Mouse (Mus musculus) stomach, embryonic 16.5 days (tissue): ENCODE results near the gene Klhl21. TPM values are rescaled to one million over a fixed set of nuclear protein-coding genes. Genes with fewer than 3 reads are reported as not detected.
"Not testable (repeated sequence)": the region's sequence is repeated elsewhere in the genome, so short reads cannot be mapped to it uniquely, and the experiment has no call there.

ENCODE experiments used
- ATAC-seq: fragments of 200-750 bp; cut with Nextera tagmentation; 2 replicates; pipeline ENCODE4 v1.8.0; 2017; ENCODE audit warnings: moderate number of reproducible peaks, moderate TSS enrichment; ENCODE audit not compliant: insufficient read depth, low FRiP score
- H3K27ac ChIP-seq: fragments of 300-500 bp; sonication (generic); 2 replicates; pipeline ENCODE4 v1.5.1; 2014; ENCODE audit warnings: low read length
- H3K27me3 ChIP-seq: fragments of 300-500 bp; sonication (generic); 2 replicates; pipeline ENCODE4 v1.6.1; 2014; ENCODE audit warnings: low read length, control low read depth, mixed read lengths; ENCODE audit not compliant: control insufficient read depth, insufficient read depth
- H3K36me3 ChIP-seq: fragments of 300-500 bp; sonication (generic); 2 replicates; pipeline ENCODE4 v1.6.1; 2014; ENCODE audit warnings: low read length; ENCODE audit not compliant: control insufficient read depth, insufficient read depth
- H3K4me1 ChIP-seq: fragments of 300-500 bp; sonication (generic); 2 replicates; pipeline ENCODE4 v1.6.1; 2014; ENCODE audit warnings: low read length, control low read depth, mixed read lengths; ENCODE audit not compliant: control insufficient read depth, insufficient read depth
- H3K4me2 ChIP-seq: fragments of 300-500 bp; sonication (generic); 2 replicates; pipeline ENCODE4 v1.6.1; 2014; ENCODE audit warnings: low read depth, low read length, mixed read lengths
- H3K4me3 ChIP-seq: fragments of 300-500 bp; sonication (generic); replicated peaks from 2 replicates; pipeline ENCODE4 v1.5.1; 2014; ENCODE audit warnings: mild to moderate bottlenecking, low read length
- H3K9ac ChIP-seq: fragments of 300-500 bp; sonication (generic); 2 replicates; pipeline ENCODE4 v1.6.1; 2014; ENCODE audit warnings: low read length
- H3K9me3 ChIP-seq: fragments of 300-500 bp; sonication (generic); replicated peaks from 2 replicates; pipeline ENCODE4 v1.6.1; 2016; ENCODE audit warnings: low read length, control low read depth; ENCODE audit not compliant: control insufficient read depth
- WGBS: fragments of 180-500 bp; shearing (Covaris S2); extraction: QIAGEN DNeasy Blood & Tissue Kit; methylation state at CpG from one replicate; pipeline ENCODE4 v1.1.7; 2014; 5-methylcytosine and 5-hydroxymethylcytosine counted together
- polyA plus RNA-seq: library from polyadenylated mRNA; unstranded; fragments of >200 nt; fragmentation: Nextera tagmentation; extraction: Ambion mirVana; gene quantifications from 2 replicates; pipeline ENCODE4 v1.2.1, GENCODE M21; 2015

Gene Klhl21
- polyA plus RNA-seq, 1 experiment from 2014 or later = 9.9 TPM

- Histone ChIP-seq H3K4me1 (peaks cover 22% of the 10 kb centered on the region), H3K9me3 (no peaks in the 10 kb centered on the region), H3K4me2 (no peak overlapping the region), H3K36me3 (peaks cover 12% of the 10 kb centered on the region), H3K27me3 (no peaks in the 10 kb centered on the region), H3K4me3 (no peak overlapping the region), H3K27ac (no peak overlapping the region), H3K9ac (no peak overlapping the region)
- WGBS = 88% methylated on average over 8 of the region's 8 CpGs
- no peak for ATAC-seq
Observed at GRCm38 (mm10) chr4:152022506-152022905, 13.9 kb downstream of the Klhl21 start.

GRCm38 (mm10) chr4:152024525-152024924 is 15.9 kb downstream of the Klhl21 start:
- ATAC-seq = no peak
- H3K27me3 ChIP-seq = no peaks in the 10 kb centered on the region
- no peak overlapping the region for H3K4me2 ChIP-seq
- peaks cover 22% of the 10 kb centered on the region for H3K4me1 ChIP-seq
- no peak overlapping the region for H3K4me3 ChIP-seq
- peaks cover 12% of the 10 kb centered on the region for H3K36me3 ChIP-seq
- H3K27ac ChIP-seq = no peak overlapping the region
- H3K9me3 ChIP-seq = no peaks in the 10 kb centered on the region
- 87% methylated on average over 11 of the region's 11 CpGs for WGBS
- H3K9ac ChIP-seq = 0 out of 2 replicates have a peak overlapping the region, but pooled peaks have one; percentile 5

- WGBS = 2% methylated on average over 41 of the region's 41 CpGs
- Histone ChIP-seq H3K9me3 (no peaks in the 10 kb centered on the region), H3K27ac (peak overlapping the region; percentile 51; the same call in 1 of the 2 replicates), H3K4me3 (peak overlapping the region; percentile 76), H3K9ac (peak overlapping the region; percentile 80), H3K27me3 (no peaks in the 10 kb centered on the region), H3K4me2 (peak overlapping the region; percentile 85), H3K4me1 (peaks cover 22% of the 10 kb centered on the region), H3K36me3 (no peaks in the 10 kb centered on the region)
- ATAC-seq = peak; percentile 53
Observed at GRCm38 (mm10) chr4:152026751-152027508, 18.3 kb downstream of the Klhl21 start.

- Histone ChIP-seq H3K27me3 (no peaks in the 10 kb centered on the region), H3K9ac (peak within 1 kb of the TSS; percentile 80), H3K4me2 (peak within 1 kb of the TSS; percentile 85), H3K4me1 (peaks cover 22% of the 10 kb centered on the region), H3K4me3 (peak within 1 kb of the TSS; percentile 76), H3K36me3 (no peaks in the 10 kb centered on the region), H3K9me3 (no peaks in the 10 kb centered on the region), H3K27ac (peak within 1 kb of the TSS; percentile 51; the same call in 1 of the 2 replicates)
- under 1% methylated on average over 35 of the region's 35 CpGs for WGBS
- ATAC-seq = peak; percentile 97
Observed at GRCm38 (mm10) chr4:152027524-152027923, 18.9 kb downstream of the Klhl21 start, which contains the start of gene Zbtb48. TSS of gene Zbtb48 (minus strand) at chr4:152027671.

- no peaks in the 10 kb centered on the region for H3K27me3 ChIP-seq
- H3K9ac ChIP-seq = peak overlapping the region; percentile 65; the same call in 1 of the 2 replicates
- H3K4me1 ChIP-seq = peaks cover 21% of the 10 kb centered on the region
- H3K4me2 ChIP-seq = peak overlapping the region; percentile 85; the same call in 1 of the 2 replicates
- H3K36me3 ChIP-seq = no peaks in the 10 kb centered on the region
- H3K27ac ChIP-seq = no peak overlapping the region
- no peak for ATAC-seq
- H3K9me3 ChIP-seq = no peaks in the 10 kb centered on the region
- H3K4me3 ChIP-seq = peak overlapping the region; percentile 76
- 63% methylated on average over 15 of the region's 15 CpGs for WGBS
Observed at GRCm38 (mm10) chr4:152028456-152028855, 19.9 kb downstream of the Klhl21 start.

- no peak for ATAC-seq
- Histone ChIP-seq H3K4me1 (peaks cover 19% of the 10 kb centered on the region), H3K4me3 (no peak overlapping the region), H3K27me3 (no peaks in the 10 kb centered on the region), H3K9me3 (no peaks in the 10 kb centered on the region), H3K4me2 (no peak overlapping the region), H3K36me3 (no peaks in the 10 kb centered on the region), H3K27ac (no peak overlapping the region), H3K9ac (no peak overlapping the region)
- 42% methylated on average over 5 of the region's 5 CpGs for WGBS
Observed at GRCm38 (mm10) chr4:152029087-152029486, 20.5 kb downstream of the Klhl21 start.

GRCm38 (mm10) chr4:152029997-152030396 is 21.4 kb downstream of the Klhl21 start:
- Histone ChIP-seq H3K4me1 (peaks cover 19% of the 10 kb centered on the region), H3K4me2 (no peak overlapping the region), H3K27me3 (no peaks in the 10 kb centered on the region), H3K9me3 (no peaks in the 10 kb centered on the region), H3K9ac (no peak overlapping the region), H3K36me3 (no peaks in the 10 kb centered on the region), H3K4me3 (no peak overlapping the region), H3K27ac (no peak overlapping the region)
- 78% methylated on average over 4 of the region's 4 CpGs for WGBS
- ATAC-seq = no peak

- Histone ChIP-seq H3K4me2 (no peak overlapping the region), H3K27me3 (no peaks in the 10 kb centered on the region), H3K4me3 (no peak overlapping the region), H3K36me3 (no peaks in the 10 kb centered on the region), H3K4me1 (no peaks in the 10 kb centered on the region; the same call in 1 of the 2 replicates), H3K9ac (no peak overlapping the region), H3K27ac (no peak overlapping the region), H3K9me3 (no peaks in the 10 kb centered on the region)
- 88% methylated on average over 13 of the region's 13 CpGs for WGBS
- no peak for ATAC-seq
Observed at GRCm38 (mm10) chr4:152032922-152033321, 24.3 kb downstream of the Klhl21 start.

GRCm38 (mm10) chr4:152036464-152036863 is 27.9 kb downstream of the Klhl21 start:
- not testable (repeated sequence) for H3K27ac ChIP-seq, H3K4me1 ChIP-seq, H3K4me2 ChIP-seq, H3K9ac ChIP-seq, H3K36me3 ChIP-seq, H3K9me3 ChIP-seq, ATAC-seq, H3K4me3 ChIP-seq, H3K27me3 ChIP-seq
- 94% methylated on average over 6 of the region's 6 CpGs for WGBS
